Mouse (Mus musculus) E14TG2a.4 (cell line): ENCODE measurements around the gene Gm21987.
A peak's percentile ranks its signal among the peaks of the same experiment; 100 is the strongest.

Experiments used
- H3K27me3 ChIP-seq: 2 replicates; pipeline ENCODE4 v1.6.1; 2014; ENCODE audit warnings: low read length, control low read depth; ENCODE audit not compliant: insufficient read depth
- H3K36me3 ChIP-seq: 2 replicates; pipeline ENCODE4 v1.6.1; 2014; ENCODE audit warnings: low read length, control low read depth; ENCODE audit not compliant: insufficient read depth
- H3K4me1 ChIP-seq: replicated peaks from 2 replicates; pipeline ENCODE4 v1.6.1; 2014; ENCODE audit warnings: low read depth, low read length, control low read depth
- H3K4me3 ChIP-seq: replicated peaks from 2 replicates; pipeline ENCODE4 v1.5.1; 2014; ENCODE audit warnings: mild to moderate bottlenecking, low read length
- H3K9me3 ChIP-seq: 2 replicates; pipeline ENCODE4 v1.6.1; 2014; ENCODE audit warnings: low read length, control low read depth
- CTCF ChIP-seq: conservative IDR thresholded peaks from 2 replicates; pipeline ENCODE4 v1.5.1; 2014; ENCODE audit warnings: low read length
- NANOG ChIP-seq: IDR thresholded peaks from 2 replicates; pipeline ENCODE4 v1.6.1; 2014; ENCODE audit warnings: borderline replicate concordance, low read length, mixed read lengths
- POU5F1 ChIP-seq: IDR thresholded peaks from 2 replicates; pipeline ENCODE4 v1.6.1; 2014; ENCODE audit warnings: low read length, borderline replicate concordance

Gene Gm21987

GRCm38 (mm10) chr16:38344941-38345725 is 1.7 kb upstream of the Gm21987 start:
- Histone ChIP-seq H3K27me3 (no peaks in the 10 kb centered on the region), H3K4me3 (no peak overlapping the region), H3K9me3 (no peaks in the 10 kb centered on the region), H3K36me3 (peaks cover 18% of the 10 kb centered on the region), H3K4me1 (peaks cover 34% of the 10 kb centered on the region)
- TF ChIP-seq CTCF (peak; percentile 21), POU5F1 (no peak), NANOG (no peak)

GRCm38 (mm10) chr16:38347588-38347987 is 748 bp downstream of the Gm21987 start:
- no peaks in the 10 kb centered on the region for H3K27me3 ChIP-seq
- H3K4me1 ChIP-seq = peaks cover 32% of the 10 kb centered on the region
- H3K9me3 ChIP-seq = no peaks in the 10 kb centered on the region
- H3K36me3 ChIP-seq = peaks cover 42% of the 10 kb centered on the region
- peak overlapping the region; percentile 98 for H3K4me3 ChIP-seq
- no peak for TF ChIP-seq CTCF
- TF ChIP-seq POU5F1 = no peak
- no peak for TF ChIP-seq NANOG

GRCm38 (mm10) chr16:38348217-38348761 is 1.4 kb downstream of the Gm21987 start:
- H3K36me3 ChIP-seq = peaks cover 47% of the 10 kb centered on the region
- H3K27me3 ChIP-seq = no peaks in the 10 kb centered on the region
- H3K4me3 ChIP-seq = peak overlapping the region; percentile 98
- no peaks in the 10 kb centered on the region for H3K9me3 ChIP-seq
- TF ChIP-seq CTCF (no peak), POU5F1 (no peak), NANOG (no peak)
- H3K4me1 ChIP-seq = peaks cover 28% of the 10 kb centered on the region

GRCm38 (mm10) chr16:38349881-38350280 is 3.0 kb downstream of the Gm21987 start:
- Histone ChIP-seq H3K4me1 (peaks cover 27% of the 10 kb centered on the region), H3K4me3 (no peak overlapping the region), H3K9me3 (no peaks in the 10 kb centered on the region), H3K36me3 (peaks cover 55% of the 10 kb centered on the region), H3K27me3 (no peaks in the 10 kb centered on the region)
- TF ChIP-seq NANOG = no peak
- TF ChIP-seq CTCF = no peak
- TF ChIP-seq POU5F1 = no peak

- Histone ChIP-seq H3K4me3 (no peak overlapping the region), H3K27me3 (no peaks in the 10 kb centered on the region), H3K36me3 (peaks cover 55% of the 10 kb centered on the region), H3K4me1 (peaks cover 27% of the 10 kb centered on the region), H3K9me3 (no peaks in the 10 kb centered on the region)
- no peak for TF ChIP-seq NANOG
- TF ChIP-seq POU5F1 = no peak
- no peak for TF ChIP-seq CTCF
Measured at GRCm38 (mm10) chr16:38350361-38350855, 3.6 kb downstream of the Gm21987 start.

- H3K9me3 ChIP-seq = no peaks in the 10 kb centered on the region
- H3K4me1 ChIP-seq = peaks cover 27% of the 10 kb centered on the region
- H3K36me3 ChIP-seq = peaks cover 55% of the 10 kb centered on the region
- TF ChIP-seq CTCF = no peak
- TF ChIP-seq NANOG = no peak
- TF ChIP-seq POU5F1 = no peak
- no peak overlapping the region for H3K4me3 ChIP-seq
- no peaks in the 10 kb centered on the region for H3K27me3 ChIP-seq
Measured at GRCm38 (mm10) chr16:38350939-38351338, 4.1 kb downstream of the Gm21987 start.

GRCm38 (mm10) chr16:38352031-38352430 is 5.2 kb downstream of the Gm21987 start:
- Histone ChIP-seq H3K27me3 (no peaks in the 10 kb centered on the region), H3K4me1 (peaks cover 22% of the 10 kb centered on the region), H3K36me3 (peaks cover 59% of the 10 kb centered on the region), H3K9me3 (no peaks in the 10 kb centered on the region), H3K4me3 (no peak overlapping the region)
- TF ChIP-seq CTCF (no peak), NANOG (no peak), POU5F1 (no peak)

- H3K36me3 ChIP-seq = peaks cover 59% of the 10 kb centered on the region
- TF ChIP-seq POU5F1 (no peak), CTCF (no peak), NANOG (no peak)
- no peaks in the 10 kb centered on the region for H3K9me3 ChIP-seq
- H3K27me3 ChIP-seq = no peaks in the 10 kb centered on the region
- H3K4me3 ChIP-seq = no peak overlapping the region
- H3K4me1 ChIP-seq = peaks cover 17% of the 10 kb centered on the region
Measured at GRCm38 (mm10) chr16:38352851-38353250, 6.0 kb downstream of the Gm21987 start.

- H3K4me1 ChIP-seq = peaks cover 9% of the 10 kb centered on the region
- no peak overlapping the region for H3K4me3 ChIP-seq
- no peak for TF ChIP-seq NANOG
- TF ChIP-seq POU5F1 = no peak
- TF ChIP-seq CTCF = no peak
- no peaks in the 10 kb centered on the region for H3K27me3 ChIP-seq
- peaks cover 54% of the 10 kb centered on the region for H3K36me3 ChIP-seq
- H3K9me3 ChIP-seq = no peaks in the 10 kb centered on the region
Measured at GRCm38 (mm10) chr16:38353642-38354041, 6.8 kb downstream of the Gm21987 start.
